Mouse (Mus musculus): ENCODE measurements around the gene Arpc3. TPM values are rescaled to one million over a fixed set of nuclear protein-coding genes. Genes with fewer than 3 reads are reported as not detected.
A peak's percentile ranks its signal among the peaks of the same experiment; 100 is the strongest.
"Not testable (repeated sequence)": the region's sequence is repeated elsewhere in the genome, so short reads cannot be mapped to it uniquely, and the experiment has no call there.

The Arpc3 gene
- total RNA-seq, 2 experiments from 2014 or later = 194 to 229 TPM

DNA sequence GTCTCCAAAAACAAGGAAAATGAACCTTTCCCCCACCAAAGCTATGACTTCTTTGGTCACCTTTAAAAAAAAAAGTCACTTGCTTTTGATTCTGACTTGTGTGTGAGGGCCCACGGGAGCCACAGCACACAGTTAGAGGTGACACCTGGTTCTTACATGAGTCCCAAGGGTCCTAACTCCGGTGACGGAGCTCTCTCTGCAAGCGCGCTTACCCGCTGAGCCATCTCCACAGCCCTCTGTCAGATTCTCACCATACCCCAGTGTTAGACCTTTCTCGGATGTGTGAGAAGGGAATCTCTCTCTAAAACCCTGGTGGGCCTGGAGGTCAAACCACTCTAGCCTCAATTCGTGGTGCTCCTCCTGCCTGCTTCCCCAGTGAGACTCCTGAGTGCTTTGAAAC lies 5.8 kb downstream of the Arpc3 start:
- DNase-seq (ENCODE audit: low spot score in 2 of 2) = no peak

DNA sequence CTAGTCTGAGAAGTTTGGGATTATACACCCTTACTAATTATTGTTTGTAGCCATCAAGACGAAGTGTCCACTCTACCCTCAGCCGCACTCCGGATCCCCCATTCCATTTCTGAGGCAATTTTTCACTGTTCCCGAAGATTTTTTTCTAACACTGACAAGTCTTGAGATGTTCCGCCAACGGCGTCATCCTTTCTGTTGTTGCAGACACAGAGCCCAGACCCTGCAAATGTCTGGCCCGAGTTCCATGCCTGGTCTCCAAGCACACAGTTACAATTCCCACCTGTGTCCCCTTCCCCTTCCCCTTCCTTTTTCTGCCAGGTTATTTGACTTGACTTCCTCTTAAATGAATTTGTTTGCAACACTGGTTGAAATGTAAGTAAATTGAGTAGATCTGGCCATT lies 8.2 kb downstream of the Arpc3 start:
- no peak for DNase-seq (ENCODE audit: low spot score in 2 of 2)

DNA sequence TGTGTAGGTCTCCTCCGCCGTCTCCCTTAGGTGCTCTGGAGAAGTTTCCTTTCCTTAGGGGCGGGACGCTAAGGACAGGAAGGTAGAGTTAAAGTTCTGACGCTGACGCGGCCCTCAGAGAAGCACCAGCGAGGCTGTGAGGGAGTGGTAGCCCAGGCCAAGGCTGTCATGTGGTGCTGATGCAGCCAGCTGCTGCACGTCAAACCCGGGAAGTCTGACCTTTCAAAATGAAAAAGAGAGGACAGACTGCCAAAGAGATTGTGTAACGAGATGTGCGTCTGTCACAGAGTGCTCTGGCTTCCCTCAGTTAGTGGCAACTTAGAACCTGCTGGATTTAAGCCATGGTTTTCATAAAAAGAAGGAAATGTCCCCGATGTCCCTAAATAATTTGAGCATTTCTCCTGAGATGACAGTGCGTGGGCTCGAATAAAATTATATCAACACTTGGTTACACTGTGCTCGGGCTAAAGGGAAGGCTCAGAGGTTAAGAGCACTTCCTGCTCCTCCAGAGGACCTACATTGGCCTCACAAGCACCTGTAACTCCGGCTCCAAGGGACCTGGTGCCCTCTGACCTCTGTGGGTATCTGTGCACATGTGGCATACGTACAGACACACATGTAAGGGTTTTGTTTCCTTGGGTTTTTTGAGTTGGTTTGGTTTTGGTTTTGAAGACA lies 9.1 kb downstream of the Arpc3 start:
- peak; percentile 37 to 39 for DNase-seq (ENCODE audit: low spot score in 2 of 2)

DNA sequence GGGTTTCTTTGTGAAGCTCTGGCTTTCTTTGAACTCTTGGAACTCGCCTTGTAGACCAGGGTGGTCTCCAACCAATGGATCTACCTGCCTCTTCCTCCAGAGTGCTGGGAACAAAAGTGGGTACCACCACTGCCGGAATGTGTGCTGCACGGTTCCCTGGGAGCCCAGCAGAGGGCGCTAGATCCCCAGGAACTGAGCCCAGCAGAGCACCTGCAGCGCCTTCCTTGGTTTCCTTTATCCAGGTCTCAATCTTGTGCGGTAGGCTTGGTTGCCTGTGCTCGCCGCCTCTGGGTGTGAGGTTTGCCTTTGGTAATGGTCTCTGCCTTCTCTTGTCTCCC lies 9.6 kb downstream of the Arpc3 start:
- peak; percentile 73 to 78 for DNase-seq (ENCODE audit: low spot score in 2 of 2)

DNA sequence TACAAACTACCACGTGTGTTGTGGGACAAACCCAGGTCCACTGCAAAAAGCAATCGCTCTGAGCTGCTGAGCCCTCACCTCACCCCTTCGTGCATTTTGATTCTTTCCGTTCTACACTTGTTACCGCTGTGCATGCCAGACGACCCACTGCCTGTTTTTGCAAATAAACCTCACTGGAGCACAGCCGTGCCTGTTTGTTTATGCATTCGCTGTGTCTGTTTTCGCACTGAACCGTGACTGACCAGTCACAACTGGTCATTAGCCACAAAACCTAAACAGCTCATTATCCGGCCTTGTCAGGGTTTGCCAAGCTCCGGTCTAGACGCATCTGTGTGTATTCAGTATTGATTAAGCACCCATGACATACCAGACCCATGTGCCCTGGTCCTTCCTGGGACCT lies 10.5 kb downstream of the Arpc3 start:
- DNase-seq (ENCODE audit: low spot score in 2 of 2) = no peak

DNA sequence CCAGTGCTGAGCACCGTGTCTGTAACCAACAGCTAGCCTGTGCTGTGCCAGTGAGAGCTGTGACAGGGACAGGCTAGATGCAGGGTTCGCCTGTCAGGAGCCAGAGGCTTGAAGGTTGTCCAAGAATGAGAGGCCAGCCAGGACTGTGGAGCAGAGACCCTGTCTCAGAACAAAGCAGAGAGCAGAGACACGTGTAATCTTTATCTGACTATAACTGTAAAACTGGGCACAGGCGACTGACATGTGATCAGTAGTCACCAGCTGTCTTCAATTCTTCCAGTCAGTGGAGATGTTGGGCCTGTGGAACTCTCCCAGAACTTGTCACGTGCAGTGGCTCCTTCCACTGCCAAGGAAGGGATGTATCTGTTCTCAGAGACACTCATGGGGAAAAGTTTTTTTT lies 11.1 kb downstream of the Arpc3 start:
- peak; percentile 50 to 64 for DNase-seq (ENCODE audit: low spot score in 2 of 2)

DNA sequence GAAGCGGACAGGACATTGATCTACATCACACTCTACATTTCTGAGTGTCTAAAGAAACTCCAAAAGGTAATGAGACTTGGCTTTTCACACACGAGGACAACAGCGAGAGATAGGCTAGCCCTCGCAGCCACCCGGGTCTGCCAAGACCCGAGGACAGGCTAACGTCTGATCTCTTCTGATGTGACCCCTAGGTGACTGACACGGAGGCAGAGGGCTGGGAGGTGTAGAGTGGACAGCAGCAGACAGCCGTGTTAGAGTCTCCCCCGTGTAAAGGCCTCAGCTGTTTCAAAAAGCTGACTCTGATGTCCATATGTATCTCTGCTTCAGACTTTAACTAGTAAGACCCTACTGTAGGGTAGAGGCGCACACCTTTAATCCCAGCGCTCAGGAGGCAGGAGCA lies 11.7 kb downstream of the Arpc3 start:
- DNase-seq (ENCODE audit: low spot score in 2 of 2) = no peak

DNA sequence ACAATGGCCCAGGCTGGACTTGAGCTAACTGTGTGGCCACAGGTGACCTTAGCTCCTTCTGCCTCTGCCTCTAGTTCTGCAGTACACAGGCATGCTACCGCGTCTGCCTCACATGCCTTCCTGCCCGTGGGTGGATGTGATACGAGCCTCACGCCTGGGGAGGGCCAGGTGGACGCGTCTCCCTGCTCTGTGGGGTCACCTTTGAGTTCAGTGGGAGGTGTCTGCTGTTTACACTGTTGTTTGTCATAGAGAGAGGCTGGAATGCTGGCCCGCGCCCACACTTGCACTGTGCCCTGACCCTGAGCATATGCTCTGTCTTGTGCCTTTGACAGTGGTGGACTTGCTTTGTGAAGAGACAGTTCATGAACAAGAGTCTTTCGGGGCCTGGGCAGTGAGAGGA lies 13.9 kb downstream of the Arpc3 start:
- no peak for DNase-seq (ENCODE audit: low spot score in 2 of 2)

DNA sequence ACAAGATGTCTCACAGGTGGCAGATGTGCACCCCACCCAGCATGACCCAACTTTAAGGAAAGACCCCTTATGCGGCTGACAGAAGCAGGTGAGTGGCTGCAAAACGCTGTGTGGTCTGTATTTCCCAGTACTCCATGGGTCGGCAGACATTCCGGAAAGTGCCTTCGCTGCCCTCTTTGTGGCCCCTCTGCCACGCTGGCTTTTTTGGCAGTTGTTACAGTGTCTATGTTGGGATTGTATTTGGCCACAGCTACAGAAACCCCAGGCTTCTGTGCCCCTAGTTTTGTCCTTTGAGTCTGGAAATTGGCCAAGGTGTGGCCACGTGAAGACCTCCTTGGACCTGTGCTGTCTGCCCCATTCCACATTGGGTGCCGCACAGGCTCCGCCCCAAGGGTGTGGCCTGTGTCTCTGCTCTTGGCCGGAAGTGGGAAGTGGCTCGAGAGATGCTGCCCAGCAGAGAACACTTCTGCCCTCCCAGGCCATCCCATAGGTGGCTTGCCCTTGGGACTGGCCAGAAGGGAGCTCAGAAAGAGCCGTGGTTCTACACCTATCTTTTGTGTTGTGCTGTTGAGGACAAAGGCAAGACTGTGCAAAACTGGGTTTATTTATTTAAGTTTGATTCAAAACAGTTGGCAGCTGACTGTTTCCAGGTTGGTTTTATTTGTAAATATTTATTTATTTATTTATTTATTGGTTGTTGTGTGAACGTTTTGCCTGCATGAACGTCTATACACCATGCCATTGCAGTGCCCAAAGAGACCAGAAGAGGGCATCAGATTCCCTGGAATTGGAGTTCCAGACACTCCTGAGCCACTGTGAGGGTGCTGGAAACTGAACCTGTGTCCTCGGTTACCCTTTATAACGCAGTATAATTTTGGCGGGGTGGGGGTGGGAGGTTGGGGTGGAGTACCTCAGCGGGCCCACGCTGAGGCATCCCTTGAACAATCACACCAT lies 18.3 kb downstream of the Arpc3 start:
- no peak for DNase-seq (ENCODE audit: low spot score in 2 of 2)

DNA sequence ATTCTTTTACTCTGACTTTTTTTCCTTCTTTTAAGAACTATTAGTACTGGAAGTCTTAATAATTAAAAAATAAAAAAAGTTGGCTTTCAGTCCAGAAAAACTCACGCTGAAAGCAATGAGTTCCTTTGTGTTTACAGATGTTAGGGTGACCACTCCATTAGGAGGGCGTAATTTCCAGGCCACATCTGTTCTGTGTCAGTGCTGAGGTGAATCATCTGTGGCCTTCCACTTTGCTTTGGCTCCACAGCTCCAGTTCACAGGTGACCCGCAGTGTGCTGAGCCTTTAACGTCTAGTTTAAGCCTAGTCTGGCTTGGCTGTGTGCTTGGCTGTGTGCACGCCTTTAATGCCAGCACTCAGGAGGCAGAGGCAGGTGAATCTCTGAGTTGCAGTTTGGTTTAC lies 20.2 kb downstream of the Arpc3 start:
- no peak for DNase-seq (ENCODE audit: low spot score in 2 of 2)

DNA sequence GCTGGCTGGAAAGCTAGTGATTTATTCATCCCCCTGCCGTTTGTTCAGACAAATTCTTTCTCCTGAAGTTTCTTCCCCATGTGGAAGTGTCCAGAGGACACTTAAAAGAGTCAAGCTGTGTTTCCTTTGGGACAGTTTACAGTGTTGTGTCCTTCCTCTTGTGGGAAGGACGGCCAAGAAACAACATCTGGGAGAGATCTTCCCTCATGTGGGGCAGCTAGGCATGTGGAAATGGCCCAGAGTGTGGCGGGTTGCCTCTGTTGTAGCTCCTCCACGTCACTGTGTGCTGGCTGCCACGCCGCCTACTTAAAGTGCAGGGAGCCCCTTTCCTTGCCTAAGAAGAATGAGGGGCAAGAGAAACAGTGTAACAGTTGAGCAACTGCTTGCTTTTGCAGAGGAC lies 21.1 kb downstream of the Arpc3 start:
- DNase-seq (ENCODE audit: low spot score in 2 of 2) = no peak

DNA sequence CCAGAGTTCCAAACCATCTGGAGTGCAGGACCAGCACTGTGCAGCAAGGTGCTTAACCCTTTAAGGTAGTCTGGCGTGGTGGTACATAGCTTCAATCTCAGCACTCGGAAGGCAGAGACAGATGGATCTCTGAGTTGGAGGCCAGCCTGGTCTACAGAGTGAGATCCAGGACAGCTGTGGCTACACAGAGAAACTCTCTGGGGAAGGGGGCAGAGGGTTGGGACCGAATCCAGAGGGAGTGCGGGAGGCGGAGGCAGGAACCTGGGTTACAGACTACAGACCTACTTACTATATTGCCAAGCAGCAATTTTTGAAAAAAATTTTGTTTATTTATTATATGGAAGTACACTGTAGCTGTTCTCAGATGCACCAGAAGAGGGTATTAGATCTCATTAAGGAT lies 22.7 kb downstream of the Arpc3 start:
- no peak for DNase-seq (ENCODE audit: low spot score in 2 of 2)

DNA sequence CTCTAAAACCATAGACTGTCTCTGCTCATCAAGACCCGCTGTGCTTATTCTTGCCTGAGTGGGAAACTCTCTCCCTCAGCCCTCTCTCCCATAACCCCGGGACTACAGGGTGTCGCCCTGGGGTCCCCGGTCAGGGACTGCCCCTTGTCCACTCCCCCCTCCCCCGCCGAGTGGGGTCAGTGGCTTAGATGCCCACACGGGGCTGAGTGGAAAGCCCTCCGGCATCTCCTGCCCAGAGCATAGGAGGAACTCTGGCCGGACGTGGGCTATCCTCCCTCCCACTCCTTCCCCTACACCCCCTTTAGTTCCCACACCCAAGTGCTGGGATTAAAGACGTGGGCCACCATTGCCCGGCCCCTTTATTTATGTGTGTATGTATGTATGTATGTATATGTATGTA lies 23.8 kb downstream of the Arpc3 start:
- DNase-seq (ENCODE audit: low spot score in 2 of 2) = no peak

DNA sequence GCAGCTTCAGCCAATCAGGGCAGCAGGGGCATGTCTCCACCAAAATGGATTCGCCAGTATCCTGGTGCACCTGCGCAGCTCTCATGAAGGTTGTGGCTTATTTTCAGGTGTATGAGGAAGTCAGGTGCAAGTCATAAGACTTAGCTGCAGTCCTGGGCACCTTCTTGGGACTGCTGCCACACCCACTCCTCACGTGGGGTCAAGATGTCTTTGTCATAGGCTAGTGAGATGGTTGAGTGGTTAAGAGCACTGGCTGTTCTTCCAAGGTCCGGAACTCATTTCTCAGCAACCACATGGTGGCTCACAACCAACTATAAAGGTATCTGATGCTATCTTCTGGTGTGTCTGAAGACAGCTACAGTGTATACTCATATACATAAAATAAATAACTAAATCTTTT lies 29.0 kb downstream of the Arpc3 start:
- not testable (repeated sequence) for DNase-seq (ENCODE audit: low spot score in 2 of 2)

DNA sequence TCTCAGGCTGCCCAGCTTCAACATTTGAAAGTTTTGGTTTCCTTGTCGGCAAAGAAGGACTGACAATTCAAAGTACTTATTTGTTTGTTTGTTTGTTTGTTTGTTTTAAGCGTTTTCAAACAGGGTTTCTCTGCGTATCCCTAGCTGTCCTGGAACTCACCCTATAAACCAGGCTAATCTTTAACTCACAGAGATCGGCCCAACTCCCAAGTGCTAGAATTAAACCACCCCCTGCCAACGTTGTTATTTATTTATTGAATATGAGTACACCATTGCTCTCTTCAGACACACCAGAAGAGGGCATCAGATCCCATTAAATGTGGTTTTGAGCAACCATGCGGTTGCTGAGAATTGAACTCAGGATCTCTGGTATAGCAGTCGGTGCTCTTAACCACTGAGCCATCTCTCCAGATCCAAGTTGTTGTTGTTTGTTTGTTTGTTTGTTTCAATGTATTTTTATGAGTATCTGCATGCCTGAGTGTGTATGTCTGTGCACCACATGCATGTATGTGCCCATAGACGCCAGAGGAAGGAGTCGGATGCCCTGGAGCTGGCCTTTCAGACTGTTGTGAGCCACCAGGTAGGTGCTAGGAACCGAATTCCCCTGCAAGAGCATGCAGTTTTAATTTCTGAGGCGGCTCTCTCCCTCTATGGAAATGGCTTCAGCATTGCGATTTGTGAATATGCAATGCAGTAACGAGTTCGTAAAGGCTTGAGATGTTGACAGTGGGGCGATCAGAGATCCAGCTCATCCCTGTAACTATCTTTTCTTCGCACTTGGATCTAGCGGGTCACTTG lies 29.8 kb downstream of the Arpc3 start, which contains the start of gene Anapc7:
TSS of gene Anapc7 (plus strand) at position 423 of the 798 bp plus-strand sequence.
- DNase-seq (ENCODE audit: low spot score in 2 of 2) = no peak

DNA sequence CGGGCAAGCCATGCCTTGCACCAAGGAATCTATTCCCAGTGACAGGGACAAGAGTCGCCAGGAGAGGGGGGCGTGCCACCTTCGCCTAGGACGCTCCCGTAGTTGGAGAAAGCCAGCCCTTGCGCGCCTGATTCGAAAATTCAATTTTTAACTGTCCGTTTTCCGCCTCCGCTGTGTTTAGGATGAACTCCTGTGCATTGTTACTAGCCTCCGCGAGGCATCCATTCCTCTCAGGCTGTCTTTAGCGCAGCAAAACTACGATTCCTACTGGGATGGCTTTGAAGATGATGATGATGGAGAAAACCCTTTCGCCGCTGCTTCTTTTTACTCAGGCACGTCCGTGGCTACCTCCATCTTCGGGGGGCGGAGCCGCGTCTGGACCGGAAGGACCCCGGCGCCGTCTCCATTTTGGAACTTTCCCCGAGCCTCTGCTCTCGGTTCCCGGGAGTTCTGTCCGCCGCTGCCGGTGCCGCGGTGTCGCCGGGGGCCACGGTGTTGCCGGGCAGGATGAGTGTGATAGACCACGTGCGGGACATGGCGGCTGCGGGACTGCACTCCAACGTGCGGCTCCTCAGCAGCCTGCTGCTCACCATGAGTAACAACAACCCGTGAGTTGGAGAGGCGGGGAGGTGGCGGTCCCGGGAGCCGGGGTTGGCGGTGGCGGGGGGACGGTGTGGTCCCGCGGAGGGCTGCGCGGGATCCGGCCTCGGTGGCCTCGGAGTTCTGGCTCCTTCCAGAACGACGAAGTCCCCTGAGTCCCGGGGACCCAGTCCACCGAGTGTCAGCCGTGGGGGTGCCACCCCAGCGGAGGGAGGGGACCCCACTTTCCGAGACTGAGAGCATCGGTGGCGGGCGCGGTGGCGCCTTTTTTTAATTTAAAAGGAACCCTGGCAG lies 30.6 kb downstream of the Arpc3 start:
- DNase-seq (ENCODE audit: low spot score in 2 of 2) = peak; percentile 85 to 88

DNA sequence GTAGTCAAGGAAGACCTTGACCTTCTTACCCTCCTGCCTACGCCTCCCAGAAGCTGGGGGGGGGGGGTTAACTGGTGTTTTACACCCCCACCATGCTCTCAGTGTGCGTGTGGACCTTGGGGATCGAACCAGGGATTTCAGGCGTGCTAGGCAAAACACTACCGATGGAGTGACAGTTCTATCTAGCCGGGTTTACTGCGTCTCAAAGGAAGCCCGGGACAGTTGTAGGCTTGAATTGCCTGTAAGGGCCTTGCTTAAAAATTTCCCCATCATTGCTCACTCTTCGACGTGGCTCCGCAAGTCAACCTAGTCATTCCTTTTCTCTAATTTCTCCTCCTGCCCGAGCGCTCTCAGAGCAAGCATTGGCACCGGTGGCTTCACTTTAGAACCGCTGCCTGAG lies 31.4 kb downstream of the Arpc3 start:
- no peak for DNase-seq (ENCODE audit: low spot score in 2 of 2)

DNA sequence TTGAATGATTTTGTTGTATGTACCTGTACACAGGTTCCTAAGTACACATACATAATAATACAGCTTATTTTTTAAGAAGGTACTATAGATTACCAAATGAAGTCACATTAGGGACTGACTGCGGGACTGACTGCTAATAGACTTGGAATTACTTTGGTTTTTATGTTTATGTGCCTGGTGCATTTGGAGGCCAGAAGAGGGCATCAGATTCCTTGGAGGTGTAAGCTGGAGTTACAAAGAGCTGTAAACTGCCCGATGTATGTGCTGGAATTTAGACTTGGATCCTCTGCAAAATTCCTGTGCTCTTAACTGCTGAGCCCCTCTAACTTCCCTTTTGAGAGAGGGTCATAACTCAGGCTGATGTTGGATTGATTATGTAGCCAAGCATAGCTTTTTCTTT lies 33.9 kb downstream of the Arpc3 start:
- DNase-seq (ENCODE audit: low spot score in 2 of 2) = no peak

DNA sequence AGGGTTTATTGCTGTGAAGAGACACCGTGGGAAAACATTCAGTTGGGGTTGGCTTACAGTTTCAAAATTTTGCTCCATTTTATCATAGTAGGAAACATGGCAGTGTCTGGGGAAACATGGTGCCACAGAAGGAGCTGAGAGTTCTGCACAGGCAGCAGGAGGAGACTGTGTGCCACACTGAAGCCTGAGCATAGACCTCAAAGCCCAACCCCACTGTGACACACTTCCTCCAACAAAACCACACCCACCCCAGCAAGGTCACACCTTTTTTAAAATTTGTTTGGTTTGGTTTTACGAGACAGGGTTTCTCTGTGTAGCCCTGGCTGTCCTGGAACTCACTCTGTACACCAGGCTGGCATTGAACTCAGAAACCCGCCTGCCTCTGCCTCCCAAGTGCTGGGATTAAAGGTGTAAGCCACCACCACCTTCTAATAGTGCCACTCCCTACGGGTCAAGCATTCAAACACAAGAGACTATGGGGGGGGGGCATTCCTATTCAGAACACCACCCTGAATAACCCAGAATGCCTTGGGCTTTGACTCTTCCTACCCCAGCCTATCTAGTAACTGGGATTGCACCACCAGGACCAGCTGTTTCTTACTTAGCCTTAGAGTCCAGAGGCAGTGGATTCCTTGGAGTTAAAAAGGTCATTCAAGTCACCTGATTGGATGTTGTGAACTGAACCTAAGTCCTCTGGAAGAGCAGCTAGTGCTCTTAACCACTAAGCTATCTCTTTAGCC lies 38.5 kb downstream of the Arpc3 start:
- no peak for DNase-seq (ENCODE audit: low spot score in 2 of 2)

DNA sequence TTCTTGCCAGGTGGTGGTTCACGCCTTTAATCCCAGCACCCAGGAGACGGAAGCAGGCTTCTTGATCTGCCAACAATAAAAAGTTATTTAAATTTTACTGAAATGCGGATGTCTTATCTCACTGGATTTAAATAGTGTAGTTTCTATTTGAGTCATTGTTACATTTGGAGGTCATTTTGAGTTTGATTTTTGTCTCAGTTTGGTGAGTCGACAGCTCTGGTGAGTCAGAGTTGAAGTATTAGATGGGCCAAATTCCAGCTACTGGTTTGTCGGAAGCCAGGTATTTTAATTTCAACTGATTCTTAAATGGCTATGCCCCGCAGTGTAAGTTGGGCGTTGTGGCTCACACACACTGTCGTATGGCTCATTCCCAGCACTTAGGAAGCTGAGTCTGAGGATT lies 39.5 kb downstream of the Arpc3 start:
- no peak for DNase-seq (ENCODE audit: low spot score in 2 of 2)
